Mouse (Mus musculus) limb, embryonic 13.5 days (tissue): Measurements from ENCODE around the gene Tulp4. TPM values are rescaled to one million over a fixed set of nuclear protein-coding genes. Genes with fewer than 3 reads are reported as not detected.

Experiments used
- ATAC-seq: fragments of 200-750 bp; cut with Nextera tagmentation; 2 replicates; pipeline ENCODE4 v1.8.0; 2017; ENCODE audit warnings: low read depth, moderate number of reproducible peaks, moderate TSS enrichment; ENCODE audit not compliant: low FRiP score
- H3K27ac ChIP-seq: fragments of 300-500 bp; sonication (generic); 2 replicates; pipeline ENCODE4 v1.5.1; 2015; ENCODE audit warnings: inconsistent platforms, mild to moderate bottlenecking, moderate library complexity
- H3K27me3 ChIP-seq: fragments of 300-500 bp; sonication (generic); 2 replicates; pipeline ENCODE4 v1.6.1; 2015; ENCODE audit warnings: mild to moderate bottlenecking, inconsistent platforms
- H3K36me3 ChIP-seq: fragments of 300-500 bp; sonication (generic); 2 replicates; pipeline ENCODE4 v1.6.1; 2015; ENCODE audit warnings: inconsistent platforms, mild to moderate bottlenecking, moderate library complexity
- H3K4me1 ChIP-seq: fragments of 300-500 bp; sonication (generic); 2 replicates; pipeline ENCODE4 v1.6.1; 2015; ENCODE audit warnings: inconsistent platforms
- H3K4me2 ChIP-seq: fragments of 300-500 bp; sonication (generic); replicated peaks from 2 replicates; pipeline ENCODE4 v1.6.1; 2015; ENCODE audit warnings: inconsistent platforms, mild to moderate bottlenecking, moderate library complexity
- H3K4me3 ChIP-seq: fragments of 300-500 bp; sonication (generic); 2 replicates; pipeline ENCODE4 v1.5.1; 2015; ENCODE audit warnings: moderate library complexity, mild to moderate bottlenecking, inconsistent platforms
- H3K9ac ChIP-seq: fragments of 300-500 bp; sonication (generic); 2 replicates; pipeline ENCODE4 v1.6.1; 2015; ENCODE audit warnings: mild to moderate bottlenecking, inconsistent platforms
- H3K9me3 ChIP-seq: fragments of 300-500 bp; sonication (generic); 2 replicates; pipeline ENCODE4 v1.6.1; 2016; ENCODE audit warnings: inconsistent platforms
- WGBS: fragments of 180-500 bp; shearing (Covaris S2); methylation state at CpG from one replicate; pipeline ENCODE4 v1.1.7; 2015; 5-methylcytosine and 5-hydroxymethylcytosine counted together
- polyA plus RNA-seq: library from polyadenylated mRNA; unstranded; fragments of >200 nt; fragmentation: Nextera tagmentation; extraction: Ambion mirVana; gene quantifications from 2 replicates; pipeline ENCODE4 v1.2.1, GENCODE M21; 2015

The Tulp4 gene
- polyA plus RNA-seq, 1 experiment from 2014 or later = 114 TPM

DNA sequence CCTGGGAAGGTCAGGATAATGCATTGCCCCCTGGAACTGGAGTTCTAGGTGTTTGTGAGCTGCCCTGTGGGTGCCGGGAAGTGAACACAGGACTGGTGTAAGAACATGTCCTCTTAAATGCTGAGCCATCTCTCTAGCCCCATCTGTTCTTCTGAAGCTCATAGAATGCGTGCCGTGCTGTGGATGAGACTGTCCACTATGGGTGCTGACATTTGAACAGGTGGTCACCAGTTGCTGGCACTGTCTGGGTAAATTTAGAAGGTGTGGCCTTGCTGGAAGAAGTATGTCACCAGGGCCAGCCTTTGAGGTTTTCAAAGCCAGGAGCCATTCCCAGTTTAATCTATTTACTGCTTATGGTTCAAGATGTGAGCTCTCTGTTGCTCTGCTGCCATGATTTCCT, 4.0 kb upstream of the Tulp4 start:
- no peak overlapping the region for H3K4me3 ChIP-seq
- no peaks in the 10 kb centered on the region for H3K4me1 ChIP-seq
- peaks cover 6% of the 10 kb centered on the region; the same call in 1 of the 2 replicates for H3K27me3 ChIP-seq
- no peak overlapping the region for H3K9ac ChIP-seq
- H3K36me3 ChIP-seq = no peaks in the 10 kb centered on the region
- ATAC-seq = no peak
- H3K4me2 ChIP-seq = no peak overlapping the region
- 80% methylated on average over 3 of the region's 3 CpGs for WGBS
- H3K27ac ChIP-seq = no peak overlapping the region
- no peaks in the 10 kb centered on the region for H3K9me3 ChIP-seq

DNA sequence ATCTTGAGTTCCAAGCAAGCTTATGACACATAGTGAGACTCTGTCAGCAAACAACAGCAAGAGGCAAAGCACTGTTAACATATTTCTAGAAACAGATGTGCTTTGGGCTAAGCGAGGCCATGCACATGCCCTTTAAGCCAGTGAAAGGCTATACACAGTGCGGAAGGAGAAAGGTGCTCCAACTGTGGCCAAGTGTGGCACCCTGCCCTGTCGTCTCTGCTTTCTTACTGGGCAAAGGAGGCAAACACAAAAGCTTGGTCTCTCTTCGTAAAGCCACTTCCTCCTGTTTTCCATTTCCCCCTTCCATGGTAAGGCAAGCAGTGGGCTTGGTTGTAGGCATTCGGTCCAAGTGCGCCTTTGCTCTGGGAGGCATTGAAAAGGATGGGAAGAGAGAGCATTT, 2.7 kb upstream of the Tulp4 start:
- Histone ChIP-seq H3K4me3 (no peak overlapping the region), H3K27me3 (peaks cover 6% of the 10 kb centered on the region; the same call in 1 of the 2 replicates), H3K9ac (no peak overlapping the region), H3K27ac (no peak overlapping the region), H3K9me3 (no peaks in the 10 kb centered on the region), H3K36me3 (no peaks in the 10 kb centered on the region), H3K4me2 (no peak overlapping the region), H3K4me1 (peaks cover 11% of the 10 kb centered on the region)
- WGBS = 76% methylated on average over 6 of the region's 6 CpGs
- ATAC-seq = no peak

DNA sequence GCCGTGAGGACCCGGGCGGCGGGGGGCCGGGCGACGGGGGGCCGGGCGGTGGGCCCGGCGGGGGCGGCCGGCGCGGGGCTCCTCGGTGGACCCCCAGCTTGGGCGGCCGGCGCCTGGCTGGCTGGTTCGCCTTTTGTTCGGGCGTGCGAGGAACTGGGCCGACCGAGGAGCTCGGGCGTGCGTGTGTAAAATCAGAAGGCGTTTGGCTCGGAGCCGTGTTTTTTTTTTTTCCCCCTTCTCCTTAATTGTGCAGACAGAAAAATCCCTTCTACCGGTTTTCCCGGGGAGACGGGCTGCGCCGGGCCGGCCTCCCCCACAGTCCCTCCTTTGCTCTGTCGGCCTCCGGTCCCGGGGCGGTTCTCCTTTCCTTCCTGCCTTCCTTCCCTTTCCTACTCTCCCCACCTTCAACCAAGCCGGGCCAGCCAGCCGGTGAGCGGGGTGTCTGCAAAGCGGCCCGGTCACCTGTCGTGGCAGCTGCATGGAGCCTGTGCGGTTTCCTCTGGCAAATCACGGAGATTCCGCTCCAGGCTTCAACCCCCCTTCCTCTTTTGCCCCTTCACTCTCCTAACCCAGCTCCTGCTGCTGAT, 871 bp downstream of the Tulp4 start:
- H3K4me2 ChIP-seq = peak overlapping the region; percentile 88
- H3K27ac ChIP-seq = peak overlapping the region; percentile 96
- peak overlapping the region; percentile 96 for H3K9ac ChIP-seq
- peak; percentile 73 for ATAC-seq
- WGBS = under 1% methylated on average over 44 of the region's 50 CpGs
- H3K4me1 ChIP-seq = peaks cover 22% of the 10 kb centered on the region
- peaks cover 6% of the 10 kb centered on the region; the same call in 1 of the 2 replicates for H3K27me3 ChIP-seq
- H3K9me3 ChIP-seq = no peaks in the 10 kb centered on the region
- H3K36me3 ChIP-seq = peaks cover 18% of the 10 kb centered on the region
- peak overlapping the region; percentile 86 for H3K4me3 ChIP-seq

DNA sequence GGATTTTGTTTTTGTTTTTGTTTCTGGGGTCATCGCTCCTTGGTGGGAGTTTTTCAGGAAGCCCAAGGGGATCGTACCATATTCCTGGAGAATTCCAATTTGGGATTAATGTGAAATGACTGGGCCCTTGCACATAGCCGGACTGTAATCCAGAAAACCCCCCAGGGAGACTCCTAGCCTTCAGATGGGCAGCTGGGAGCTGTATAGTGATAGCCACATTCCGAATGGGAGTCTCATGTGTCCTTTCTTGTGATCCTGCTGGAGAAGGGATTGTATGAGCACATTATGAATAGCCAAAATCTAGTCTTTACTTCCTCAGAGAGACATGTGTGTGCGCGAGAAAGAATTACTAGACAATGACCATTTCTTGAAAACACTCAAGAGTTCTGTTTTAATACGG, 1.9 kb downstream of the Tulp4 start:
- no peak for ATAC-seq
- peaks cover 22% of the 10 kb centered on the region for H3K4me1 ChIP-seq
- WGBS = 54% methylated on average over 7 of the region's 7 CpGs
- peak overlapping the region; percentile 88 for H3K4me2 ChIP-seq
- H3K9ac ChIP-seq = peak overlapping the region; percentile 96
- peaks cover 6% of the 10 kb centered on the region; the same call in 1 of the 2 replicates for H3K27me3 ChIP-seq
- H3K4me3 ChIP-seq = peak overlapping the region; percentile 86
- H3K9me3 ChIP-seq = no peaks in the 10 kb centered on the region
- no peak overlapping the region for H3K27ac ChIP-seq
- H3K36me3 ChIP-seq = peaks cover 18% of the 10 kb centered on the region

DNA sequence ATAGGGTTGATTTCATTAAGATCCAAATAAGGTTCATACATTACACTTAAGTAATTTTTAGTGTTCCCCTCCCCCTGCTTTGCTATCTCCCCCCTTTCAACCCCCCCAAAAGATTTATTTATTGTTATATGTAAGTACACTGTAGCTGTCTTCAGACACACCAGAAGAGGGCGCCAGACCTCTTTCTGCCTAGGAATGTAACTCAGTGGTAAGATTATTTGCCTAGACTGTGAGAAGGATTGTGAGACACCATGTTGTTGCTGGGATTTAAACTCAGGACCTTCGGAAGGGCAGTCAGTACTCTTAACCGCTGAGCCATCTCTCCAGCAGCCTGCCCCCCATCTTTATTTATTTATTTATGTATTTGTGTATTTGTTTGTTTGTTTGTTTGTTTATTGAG, 4.7 kb downstream of the Tulp4 start:
- Histone ChIP-seq H3K4me3 (no peak overlapping the region), H3K27me3 (no peaks in the 10 kb centered on the region), H3K4me2 (no peak overlapping the region), H3K9ac (no peak overlapping the region), H3K4me1 (peaks cover 22% of the 10 kb centered on the region), H3K36me3 (peaks cover 38% of the 10 kb centered on the region), H3K27ac (no peak overlapping the region), H3K9me3 (no peaks in the 10 kb centered on the region)
- no peak for ATAC-seq
- 81% methylated on average over 3 of the region's 3 CpGs for WGBS

DNA sequence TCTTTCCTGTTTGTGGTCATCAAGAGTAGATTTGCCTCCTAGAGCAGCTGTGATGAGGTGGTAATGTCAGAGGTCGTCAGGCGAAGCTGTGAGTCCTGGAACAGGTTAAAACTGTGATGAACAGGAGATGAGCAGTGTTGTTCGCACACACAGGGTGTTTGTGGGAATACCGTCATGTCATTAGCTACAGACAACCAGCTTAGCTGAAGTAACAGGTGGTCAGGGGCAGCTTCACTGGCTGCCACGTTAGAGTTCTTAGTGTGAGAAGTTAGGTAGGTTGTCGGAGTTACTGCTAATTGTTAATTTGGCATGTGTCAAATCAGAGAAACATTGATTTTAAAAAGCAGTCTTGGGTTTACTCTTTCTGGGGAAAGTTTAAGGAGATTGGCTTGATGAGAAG, 7.4 kb downstream of the Tulp4 start:
- no peak overlapping the region for H3K4me2 ChIP-seq
- no peak overlapping the region for H3K9ac ChIP-seq
- no peaks in the 10 kb centered on the region for H3K9me3 ChIP-seq
- H3K4me1 ChIP-seq = peaks cover 19% of the 10 kb centered on the region
- peaks cover 43% of the 10 kb centered on the region for H3K36me3 ChIP-seq
- H3K27ac ChIP-seq = no peak overlapping the region
- no peaks in the 10 kb centered on the region for H3K27me3 ChIP-seq
- no peak overlapping the region for H3K4me3 ChIP-seq
- no peak for ATAC-seq
- 82% methylated on average over 6 of the region's 6 CpGs for WGBS

DNA sequence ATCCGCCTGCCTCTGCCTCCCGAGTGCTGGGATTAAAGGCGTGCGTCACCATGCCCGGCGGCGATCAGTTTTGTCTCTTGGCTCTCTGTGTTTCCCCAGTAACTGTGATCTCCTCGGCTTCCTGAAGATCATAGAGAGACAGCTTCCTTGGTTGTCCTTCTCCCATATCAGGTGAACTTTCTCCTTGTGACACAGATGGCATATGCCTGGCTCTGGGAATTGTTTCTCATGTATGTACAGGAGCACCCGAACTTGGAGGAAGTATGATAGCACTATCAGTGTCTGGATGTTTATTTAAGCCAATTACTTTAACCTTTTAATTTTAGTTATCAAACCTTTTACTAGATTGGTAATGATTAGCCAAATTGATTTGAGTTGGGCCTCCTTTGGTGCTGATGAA, 8.8 kb downstream of the Tulp4 start:
- no peaks in the 10 kb centered on the region for H3K27me3 ChIP-seq
- H3K4me3 ChIP-seq = no peak overlapping the region
- H3K4me1 ChIP-seq = peaks cover 13% of the 10 kb centered on the region
- H3K9me3 ChIP-seq = no peaks in the 10 kb centered on the region
- peaks cover 40% of the 10 kb centered on the region for H3K36me3 ChIP-seq
- no peak overlapping the region for H3K9ac ChIP-seq
- no peak overlapping the region for H3K4me2 ChIP-seq
- no peak for ATAC-seq
- H3K27ac ChIP-seq = no peak overlapping the region
- 94% methylated on average over 9 of the region's 9 CpGs for WGBS

DNA sequence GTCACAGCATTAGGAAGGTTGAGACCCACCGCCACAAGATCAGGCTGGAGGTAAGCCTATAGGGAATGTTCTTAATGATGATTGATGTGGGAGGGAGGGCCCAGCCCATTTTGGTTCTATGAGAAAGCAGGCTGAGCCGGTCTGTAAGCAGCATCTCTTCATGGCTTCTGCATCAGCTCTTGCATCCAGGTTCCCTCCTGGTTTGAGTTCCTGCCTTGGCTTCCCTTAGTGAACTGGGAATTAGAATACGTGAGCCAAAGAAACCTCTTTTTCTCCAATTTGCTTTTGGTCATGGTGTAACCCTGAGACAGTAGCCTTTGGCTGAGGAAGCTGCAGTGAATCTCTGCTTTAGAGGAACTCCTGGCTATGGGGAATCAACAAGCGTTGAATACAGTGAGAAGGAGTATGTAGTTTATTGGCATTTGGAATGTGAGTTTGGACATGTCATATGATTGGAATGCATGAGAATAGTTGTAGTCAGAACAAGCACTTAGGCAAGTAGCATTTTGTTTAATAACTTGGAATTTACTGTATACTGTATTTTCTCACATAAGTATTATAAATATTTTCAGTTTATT, 11.0 kb downstream of the Tulp4 start:
- Histone ChIP-seq H3K27ac (no peak overlapping the region), H3K9me3 (no peaks in the 10 kb centered on the region), H3K27me3 (no peaks in the 10 kb centered on the region), H3K4me1 (peaks cover 13% of the 10 kb centered on the region), H3K4me2 (no peak overlapping the region), H3K4me3 (no peak overlapping the region), H3K9ac (no peak overlapping the region), H3K36me3 (peaks cover 37% of the 10 kb centered on the region)
- WGBS = 70% methylated on average over 4 of the region's 4 CpGs
- no peak for ATAC-seq

DNA sequence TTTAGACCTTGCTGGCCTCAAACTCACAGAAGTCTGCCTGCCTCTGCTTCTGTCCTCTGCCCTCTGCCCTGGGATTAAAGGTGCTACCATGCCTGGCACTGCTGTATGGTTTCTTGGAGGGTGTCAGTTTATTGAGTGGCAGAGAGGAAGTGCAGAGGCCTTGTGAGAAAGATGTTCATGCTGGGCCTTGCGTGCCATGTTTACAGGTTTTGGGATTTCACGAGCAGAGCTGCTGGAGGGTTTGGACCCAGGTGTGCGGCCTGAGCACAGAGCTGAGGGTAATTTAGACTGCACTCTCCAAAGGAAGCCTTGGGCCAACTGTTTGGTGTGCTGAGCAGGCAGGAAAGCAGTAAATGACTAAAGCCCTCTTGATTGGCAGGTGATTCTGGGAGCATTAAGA, 11.7 kb downstream of the Tulp4 start:
- H3K4me1 ChIP-seq = peaks cover 13% of the 10 kb centered on the region
- no peak overlapping the region for H3K4me2 ChIP-seq
- 30% methylated on average over 3 of the region's 3 CpGs for WGBS
- H3K36me3 ChIP-seq = peaks cover 43% of the 10 kb centered on the region
- H3K27ac ChIP-seq = 0 out of 2 replicates have a peak overlapping the region, but pooled peaks have one; percentile 28
- H3K4me3 ChIP-seq = no peak overlapping the region
- ATAC-seq = no peak
- no peaks in the 10 kb centered on the region for H3K9me3 ChIP-seq
- no peak overlapping the region for H3K9ac ChIP-seq
- H3K27me3 ChIP-seq = no peaks in the 10 kb centered on the region

DNA sequence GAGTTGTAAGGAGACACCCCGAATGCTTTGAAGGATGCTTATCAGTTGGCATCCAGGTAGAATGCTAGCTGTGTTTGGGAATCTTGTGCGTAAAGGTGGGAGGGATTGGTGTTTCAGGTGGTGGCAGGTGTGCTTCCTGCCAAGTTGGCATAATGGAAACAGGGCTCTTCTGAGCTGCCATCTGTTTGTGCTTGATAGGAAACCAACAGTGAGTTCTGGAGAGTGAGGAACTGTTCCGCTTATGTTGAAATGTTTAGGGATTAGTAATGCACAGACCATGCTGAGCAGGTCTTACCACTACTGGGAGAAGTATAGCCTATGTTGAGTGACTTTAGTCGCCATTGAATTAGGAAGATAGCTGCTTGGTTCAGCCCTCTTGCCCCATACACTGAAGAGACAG, 12.6 kb downstream of the Tulp4 start:
- peaks cover 47% of the 10 kb centered on the region for H3K36me3 ChIP-seq
- no peaks in the 10 kb centered on the region for H3K9me3 ChIP-seq
- no peak overlapping the region for H3K27ac ChIP-seq
- no peak for ATAC-seq
- WGBS = 90% methylated on average over 4 of the region's 4 CpGs
- no peaks in the 10 kb centered on the region for H3K27me3 ChIP-seq
- peaks cover 13% of the 10 kb centered on the region for H3K4me1 ChIP-seq
- no peak overlapping the region for H3K4me2 ChIP-seq
- no peak overlapping the region for H3K9ac ChIP-seq
- H3K4me3 ChIP-seq = no peak overlapping the region

DNA sequence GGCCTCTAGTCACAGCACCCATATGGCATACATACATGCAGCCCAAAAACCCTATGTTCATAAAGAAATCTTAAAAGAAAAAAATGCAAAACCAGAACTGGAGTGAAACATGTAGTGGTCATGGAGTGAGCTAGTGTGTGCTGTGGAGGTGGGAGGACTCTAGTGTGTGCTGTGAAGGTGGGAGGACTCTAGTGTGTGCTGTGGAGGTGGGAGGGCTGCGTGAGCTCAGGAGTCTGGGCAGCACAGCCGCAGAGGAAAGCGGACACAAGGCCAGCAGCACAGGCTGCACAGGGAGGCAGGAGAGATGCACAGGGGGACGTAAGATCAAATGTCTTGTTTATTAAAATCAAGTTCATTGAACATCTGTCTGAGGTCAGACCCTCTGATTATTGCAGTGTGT, 17.5 kb downstream of the Tulp4 start:
- H3K4me3 ChIP-seq = no peak overlapping the region
- ATAC-seq = no peak
- H3K27me3 ChIP-seq = no peaks in the 10 kb centered on the region
- H3K27ac ChIP-seq = no peak overlapping the region
- WGBS = 88% methylated on average over 4 of the region's 4 CpGs
- H3K9ac ChIP-seq = no peak overlapping the region
- H3K9me3 ChIP-seq = no peaks in the 10 kb centered on the region
- peaks cover 42% of the 10 kb centered on the region for H3K36me3 ChIP-seq
- H3K4me2 ChIP-seq = no peak overlapping the region
- 0 out of 2 replicates have a peak, but pooled peaks cover 3% of the 10 kb centered on the region for H3K4me1 ChIP-seq

DNA sequence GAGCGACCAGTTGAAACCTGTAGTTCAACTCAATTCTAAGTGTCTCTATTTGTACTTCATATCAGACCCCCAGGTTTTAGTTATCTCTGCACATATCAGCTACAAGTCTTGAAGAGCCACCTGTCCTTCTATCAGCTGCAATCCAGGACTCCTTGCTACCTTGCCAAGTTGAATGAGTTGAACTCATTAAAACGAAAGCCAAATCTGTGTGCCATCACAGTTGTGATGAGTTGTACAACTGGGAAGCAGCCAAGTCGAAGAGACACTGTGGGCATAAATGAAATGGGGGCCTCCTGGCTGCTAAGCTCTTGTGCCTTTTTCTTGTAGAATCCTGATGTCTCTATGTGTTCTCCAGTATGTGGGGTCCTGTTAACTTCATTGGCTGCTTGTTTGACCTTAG, 19.2 kb downstream of the Tulp4 start:
- H3K9me3 ChIP-seq = no peaks in the 10 kb centered on the region
- H3K4me1 ChIP-seq = no peaks in the 10 kb centered on the region
- H3K27me3 ChIP-seq = no peaks in the 10 kb centered on the region
- WGBS = 91% methylated on average over 3 of the region's 3 CpGs
- H3K36me3 ChIP-seq = peaks cover 37% of the 10 kb centered on the region
- H3K27ac ChIP-seq = no peak overlapping the region
- H3K4me2 ChIP-seq = no peak overlapping the region
- no peak overlapping the region for H3K4me3 ChIP-seq
- no peak for ATAC-seq
- no peak overlapping the region for H3K9ac ChIP-seq

DNA sequence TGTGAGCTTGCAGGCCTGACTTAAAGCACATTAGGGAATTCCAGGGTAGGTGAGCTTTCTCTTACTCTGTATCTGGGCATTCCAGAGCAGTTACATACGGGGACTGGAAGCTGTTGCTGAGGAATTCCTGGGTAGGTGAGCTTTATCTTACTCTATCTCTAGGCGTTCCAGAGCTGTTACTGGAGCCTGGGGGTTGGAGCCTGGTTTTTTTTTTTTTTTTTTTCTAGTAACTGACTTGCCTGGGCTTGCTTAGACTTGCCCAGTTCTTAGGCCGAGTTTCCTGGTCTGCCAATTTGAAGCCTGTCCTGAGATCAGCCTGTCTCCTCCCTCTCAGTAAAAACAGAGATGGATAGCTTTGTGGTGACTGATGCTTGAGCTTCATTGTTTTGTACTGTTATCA, 21.8 kb downstream of the Tulp4 start:
- no peak for ATAC-seq
- no peaks in the 10 kb centered on the region for H3K27me3 ChIP-seq
- no peaks in the 10 kb centered on the region for H3K9me3 ChIP-seq
- H3K9ac ChIP-seq = no peak overlapping the region
- H3K36me3 ChIP-seq = peaks cover 27% of the 10 kb centered on the region
- H3K27ac ChIP-seq = no peak overlapping the region
- WGBS = 47% methylated on average over 3 of the region's 3 CpGs
- H3K4me3 ChIP-seq = no peak overlapping the region
- H3K4me1 ChIP-seq = no peaks in the 10 kb centered on the region
- H3K4me2 ChIP-seq = no peak overlapping the region
